Mouse (Mus musculus): Measurements from ENCODE around the gene Islr2. TPM values are rescaled to one million over a fixed set of nuclear protein-coding genes. Genes with fewer than 3 reads are reported as not detected.

The Islr2 gene
- polyA plus RNA-seq, 1 experiment = 28.3 TPM

DNA sequence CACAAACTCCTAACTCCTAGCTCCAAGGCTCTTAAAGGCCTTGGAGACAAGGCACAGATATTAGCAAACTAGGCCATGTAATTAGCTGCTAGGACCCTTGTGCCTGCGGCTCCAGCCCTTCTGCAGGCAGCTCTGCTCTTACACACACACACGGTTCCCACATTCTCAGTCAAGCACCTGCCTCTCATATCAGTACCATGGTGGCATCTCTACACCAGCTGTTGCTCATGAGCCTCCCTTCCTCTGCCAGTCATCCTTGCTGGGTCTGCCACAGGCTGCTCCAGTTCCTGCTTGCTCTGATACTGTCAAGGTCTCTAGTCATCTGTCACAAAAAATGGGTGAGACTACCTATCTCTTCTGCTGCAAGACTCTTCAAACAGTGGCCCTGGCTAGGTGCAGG lies 20.2 kb upstream of the Islr2 start:
- H3K4me3 ChIP-seq (ENCODE audit: insufficient read depth, low read length) = no peak overlapping the region
- H3K4me1 ChIP-seq (ENCODE audit: control insufficient read depth, insufficient read depth, low read length) = no peaks in the 10 kb centered on the region
- no peak for TF ChIP-seq CTCF (IDR thresholded peaks at IDR 0.05; ENCODE audit: extremely low read depth, insufficient read depth, low read length)
- no peak for TF ChIP-seq POLR2A (IDR thresholded peaks at IDR 0.05; ENCODE audit: extremely low read depth, insufficient read depth, low read length)
- no peak overlapping the region for H3K27ac ChIP-seq (ENCODE audit: insufficient read depth, low read length)

DNA sequence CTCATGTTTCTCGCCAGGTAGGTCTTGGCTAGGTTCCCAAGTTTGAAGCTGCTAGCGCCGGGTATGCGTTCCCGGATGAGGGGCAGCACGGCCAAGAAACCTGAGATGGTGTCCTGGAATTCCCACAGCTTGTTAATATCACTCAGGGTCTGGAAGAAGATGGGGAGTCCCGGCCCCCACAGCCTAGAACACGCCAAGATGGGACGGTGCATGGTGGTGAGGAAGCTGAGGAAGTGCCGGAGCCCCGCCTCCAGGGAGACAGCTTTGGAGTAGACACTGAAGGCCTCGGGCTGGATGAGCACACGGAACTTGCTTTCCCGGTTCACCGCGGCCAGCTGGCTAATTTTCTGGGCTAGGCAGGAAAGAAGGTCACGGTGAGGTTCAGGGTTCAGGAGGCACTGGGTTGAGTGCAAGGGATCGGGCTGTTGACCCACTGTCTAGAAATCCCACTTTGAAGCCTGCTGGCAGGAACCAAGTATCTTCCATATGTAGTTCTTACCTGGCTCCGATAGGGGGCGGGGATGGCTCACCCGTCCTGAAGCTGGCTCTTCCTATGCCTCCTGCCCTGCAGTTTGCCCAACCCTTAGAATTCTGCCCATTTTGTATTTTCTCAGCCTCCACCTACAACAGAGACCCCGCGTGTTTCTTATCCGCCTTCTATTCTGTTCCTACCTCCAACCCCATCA lies 16.2 kb upstream of the Islr2 start:
- no peak overlapping the region for H3K4me3 ChIP-seq (ENCODE audit: insufficient read depth, low read length)
- H3K4me1 ChIP-seq (ENCODE audit: control insufficient read depth, insufficient read depth, low read length) = no peaks in the 10 kb centered on the region
- no peak for TF ChIP-seq POLR2A (IDR thresholded peaks at IDR 0.05; ENCODE audit: extremely low read depth, insufficient read depth, low read length)
- TF ChIP-seq CTCF (IDR thresholded peaks at IDR 0.05; ENCODE audit: extremely low read depth, insufficient read depth, low read length) = peak; percentile 57
- no peak overlapping the region for H3K27ac ChIP-seq (ENCODE audit: insufficient read depth, low read length)

DNA sequence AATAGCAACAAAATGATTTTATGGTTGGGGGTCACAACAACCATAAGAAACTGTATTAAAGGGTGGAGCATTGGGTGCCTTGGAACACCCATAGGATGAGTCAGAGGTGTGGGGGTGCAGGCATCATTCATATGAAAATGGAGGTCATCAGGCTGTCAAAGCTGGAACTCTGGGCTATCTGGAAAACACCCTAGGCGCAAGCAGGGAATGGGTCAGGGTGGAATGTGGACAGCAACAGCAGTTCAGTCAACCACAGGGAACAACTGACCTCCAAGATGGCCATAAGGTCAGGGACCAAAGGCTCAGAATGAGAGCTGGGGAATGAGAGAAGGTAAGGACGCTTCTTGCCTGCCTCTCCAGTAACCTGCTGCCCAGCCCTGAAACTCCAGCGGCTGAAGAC lies 14.4 kb upstream of the Islr2 start:
- TF ChIP-seq POLR2A (IDR thresholded peaks at IDR 0.05; ENCODE audit: extremely low read depth, insufficient read depth, low read length) (no peak), CTCF (IDR thresholded peaks at IDR 0.05; ENCODE audit: extremely low read depth, insufficient read depth, low read length) (no peak)
- no peak overlapping the region for H3K27ac ChIP-seq (ENCODE audit: insufficient read depth, low read length)
- no peaks in the 10 kb centered on the region for H3K4me1 ChIP-seq (ENCODE audit: control insufficient read depth, insufficient read depth, low read length)
- H3K4me3 ChIP-seq (ENCODE audit: insufficient read depth, low read length) = no peak overlapping the region

DNA sequence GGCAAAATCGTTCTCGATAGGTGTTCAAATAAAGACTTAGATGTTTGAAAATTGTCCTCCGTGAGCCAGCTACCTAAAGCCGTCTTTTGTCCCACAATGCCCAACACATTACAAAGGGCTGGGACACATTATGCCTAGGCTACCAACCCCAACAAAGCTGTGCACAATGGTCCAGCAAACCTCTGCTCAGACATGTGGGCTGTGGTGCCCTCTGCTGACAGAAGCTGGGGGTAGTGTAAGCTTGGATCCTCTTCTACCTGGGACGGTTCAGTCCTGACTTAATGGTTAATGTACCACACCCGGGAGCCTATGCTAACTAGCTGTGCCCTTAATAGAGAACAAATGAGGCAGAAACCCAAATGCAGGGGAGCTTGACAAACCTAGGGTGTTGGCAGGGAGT lies 12.3 kb upstream of the Islr2 start:
- TF ChIP-seq CTCF (IDR thresholded peaks at IDR 0.05; ENCODE audit: extremely low read depth, insufficient read depth, low read length) = peak; percentile 79
- no peak for TF ChIP-seq POLR2A (IDR thresholded peaks at IDR 0.05; ENCODE audit: extremely low read depth, insufficient read depth, low read length)
- Histone ChIP-seq H3K4me3 (ENCODE audit: insufficient read depth, low read length) (no peak overlapping the region), H3K4me1 (ENCODE audit: control insufficient read depth, insufficient read depth, low read length) (no peaks in the 10 kb centered on the region), H3K27ac (ENCODE audit: insufficient read depth, low read length) (no peak overlapping the region)

DNA sequence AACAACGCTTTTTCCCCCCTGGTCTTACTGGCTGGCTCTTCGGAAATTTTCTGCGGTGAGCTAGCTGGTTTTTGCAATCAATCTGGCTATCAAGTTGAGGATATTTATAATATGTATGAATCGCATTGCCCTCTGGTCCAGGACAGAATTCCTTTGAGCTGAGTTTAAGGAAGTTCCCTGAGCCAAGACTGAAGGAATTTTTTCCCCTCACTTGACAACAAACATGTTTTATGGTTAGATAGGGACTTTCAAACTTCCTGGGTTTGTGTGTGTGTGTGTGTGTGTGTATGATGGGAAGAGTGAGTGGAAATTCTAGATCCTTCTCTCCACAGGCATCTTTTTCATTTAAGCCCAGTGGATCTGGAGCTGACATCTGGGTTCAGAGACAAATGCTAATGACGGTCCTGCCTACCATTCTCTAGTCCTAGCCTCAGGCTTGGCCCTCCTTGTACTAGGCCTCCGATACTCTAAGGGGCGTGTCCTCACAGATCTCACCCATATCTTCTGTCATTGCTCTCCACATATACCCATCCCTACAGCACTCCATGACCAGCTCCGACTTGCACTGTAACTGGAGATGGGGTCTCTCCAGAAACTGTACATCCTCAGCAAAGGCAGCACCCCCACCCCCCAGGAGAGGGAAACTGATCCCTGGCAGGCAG lies 10.5 kb upstream of the Islr2 start:
- TF ChIP-seq CTCF (IDR thresholded peaks at IDR 0.05; ENCODE audit: extremely low read depth, insufficient read depth, low read length) = no peak
- no peak for TF ChIP-seq POLR2A (IDR thresholded peaks at IDR 0.05; ENCODE audit: extremely low read depth, insufficient read depth, low read length)

DNA sequence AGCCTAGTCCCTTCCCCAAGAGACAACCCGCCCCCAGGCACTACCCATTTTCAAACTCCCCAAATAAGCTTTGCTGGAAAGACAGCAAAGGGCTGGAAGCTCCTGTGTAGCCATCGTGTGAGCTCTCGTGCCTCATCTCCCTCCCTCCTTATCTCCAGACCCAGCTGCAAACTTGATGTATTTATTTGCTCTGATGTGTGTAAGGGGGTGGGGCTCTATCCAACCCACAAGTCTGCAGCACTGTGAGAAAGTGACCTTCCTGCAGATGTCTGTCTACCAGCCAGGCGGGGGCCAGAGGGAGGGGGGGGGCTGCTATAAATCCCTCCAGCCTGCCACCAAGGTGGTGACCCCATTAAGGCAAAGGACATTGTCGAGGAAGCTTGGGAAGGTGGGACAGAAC lies 9.7 kb upstream of the Islr2 start:
- Histone ChIP-seq H3K4me1 (ENCODE audit: control insufficient read depth, insufficient read depth, low read length) (0 out of 2 replicates have a peak, but pooled peaks cover 1% of the 10 kb centered on the region), H3K27ac (ENCODE audit: insufficient read depth, low read length) (no peak overlapping the region), H3K4me3 (ENCODE audit: insufficient read depth, low read length) (no peak overlapping the region)
- TF ChIP-seq POLR2A (IDR thresholded peaks at IDR 0.05; ENCODE audit: extremely low read depth, insufficient read depth, low read length) (no peak), CTCF (IDR thresholded peaks at IDR 0.05; ENCODE audit: extremely low read depth, insufficient read depth, low read length) (no peak)

More for the DNA sequence above, 10.5 kb upstream of the Islr2 start:
- no peaks in the 10 kb centered on the region for H3K4me1 ChIP-seq (ENCODE audit: control insufficient read depth, insufficient read depth, low read length)
- H3K27ac ChIP-seq (ENCODE audit: insufficient read depth, low read length) = no peak overlapping the region
- H3K4me3 ChIP-seq (ENCODE audit: insufficient read depth, low read length) = no peak overlapping the region

DNA sequence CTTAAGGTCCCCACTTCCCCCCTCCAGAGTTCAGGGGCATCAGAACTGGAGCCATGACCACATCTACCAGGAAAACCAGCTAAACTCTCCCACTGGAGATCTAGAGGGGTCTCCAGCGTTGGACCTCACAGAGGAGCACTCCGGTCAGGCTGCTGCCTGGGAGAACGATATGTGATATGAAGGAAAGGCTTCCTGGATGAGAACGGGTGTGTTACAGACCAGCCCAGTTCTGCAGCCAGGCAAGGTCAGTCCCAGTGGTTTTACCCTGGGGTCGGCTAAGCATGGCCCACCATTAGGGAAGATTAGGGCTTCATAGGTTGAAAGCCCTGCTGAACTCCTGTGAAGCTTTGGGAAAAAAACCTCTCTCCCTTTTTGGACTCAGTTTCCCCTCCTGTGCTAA lies 9.3 kb upstream of the Islr2 start:
- no peak for TF ChIP-seq CTCF (IDR thresholded peaks at IDR 0.05; ENCODE audit: extremely low read depth, insufficient read depth, low read length)
- no peak for TF ChIP-seq POLR2A (IDR thresholded peaks at IDR 0.05; ENCODE audit: extremely low read depth, insufficient read depth, low read length)
- H3K4me3 ChIP-seq (ENCODE audit: insufficient read depth, low read length) = no peak overlapping the region
- no peak overlapping the region for H3K27ac ChIP-seq (ENCODE audit: insufficient read depth, low read length)

DNA sequence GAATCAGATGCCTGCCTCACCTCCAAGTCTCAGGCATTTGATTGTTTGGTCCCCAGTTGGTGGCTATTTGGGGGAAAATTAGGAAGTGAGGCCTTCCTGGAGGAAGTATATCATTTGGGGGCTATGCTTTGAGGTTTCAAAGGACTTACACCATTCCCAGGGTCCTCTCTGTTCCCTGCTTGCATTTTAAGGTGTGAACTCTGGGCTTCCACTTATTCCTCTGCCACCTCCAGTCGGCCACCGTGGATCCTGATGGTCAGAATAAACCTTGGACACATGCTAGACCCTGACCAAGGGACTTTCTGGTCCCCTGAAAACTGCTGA lies 6.1 kb upstream of the Islr2 start:
- H3K4me1 ChIP-seq (ENCODE audit: control insufficient read depth, insufficient read depth, low read length) = 0 out of 2 replicates have a peak, but pooled peaks cover 1% of the 10 kb centered on the region
- TF ChIP-seq POLR2A (IDR thresholded peaks at IDR 0.05; ENCODE audit: extremely low read depth, insufficient read depth, low read length) (no peak), CTCF (IDR thresholded peaks at IDR 0.05; ENCODE audit: extremely low read depth, insufficient read depth, low read length) (no peak)
- no peak overlapping the region for H3K27ac ChIP-seq (ENCODE audit: insufficient read depth, low read length)
- H3K4me3 ChIP-seq (ENCODE audit: insufficient read depth, low read length) = no peak overlapping the region

More for the DNA sequence above, 9.3 kb upstream of the Islr2 start:
- 0 out of 2 replicates have a peak, but pooled peaks cover 1% of the 10 kb centered on the region for H3K4me1 ChIP-seq (ENCODE audit: control insufficient read depth, insufficient read depth, low read length)

DNA sequence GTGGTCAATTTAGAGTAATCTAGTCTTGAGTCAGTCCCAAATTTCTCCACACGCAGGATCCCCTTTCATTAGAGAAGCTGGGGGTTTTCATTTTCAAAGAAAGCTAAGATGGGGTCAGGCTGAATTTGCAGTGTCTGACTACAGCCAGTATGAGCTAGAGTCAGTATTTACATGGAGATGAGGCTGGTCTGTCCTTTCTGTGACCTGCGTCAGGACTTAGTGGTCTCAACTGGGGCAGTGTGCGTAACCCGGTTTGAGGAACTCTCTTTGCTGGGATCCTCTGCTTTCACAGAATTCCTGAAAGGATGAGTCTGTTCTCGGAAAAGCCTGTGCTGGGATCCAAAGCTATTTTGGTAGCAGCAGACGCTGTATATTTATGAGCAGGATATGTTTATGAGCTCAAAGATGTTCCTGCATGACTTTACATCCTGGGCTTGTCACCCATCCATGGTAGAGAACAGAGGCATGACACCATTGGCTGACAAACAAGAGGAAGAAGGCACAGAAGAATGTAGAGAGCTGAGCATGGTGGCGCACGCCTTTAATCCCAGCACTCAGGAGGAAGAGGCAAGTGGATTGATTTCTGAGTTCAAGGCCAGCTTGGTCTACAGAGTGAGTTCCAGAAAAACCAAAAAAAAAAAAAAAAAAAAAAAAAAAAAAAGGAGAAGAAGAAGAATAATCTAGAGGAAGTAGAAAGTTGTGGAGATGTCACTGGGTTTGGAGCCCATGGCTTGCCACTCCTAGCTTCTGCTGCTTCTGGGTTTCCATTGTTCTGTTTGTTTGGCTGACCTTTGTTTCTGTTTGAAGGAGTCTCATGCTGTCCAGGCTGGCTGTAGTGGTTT lies 5.6 kb upstream of the Islr2 start:
- TF ChIP-seq CTCF (IDR thresholded peaks at IDR 0.05; ENCODE audit: extremely low read depth, insufficient read depth, low read length) (no peak), POLR2A (IDR thresholded peaks at IDR 0.05; ENCODE audit: extremely low read depth, insufficient read depth, low read length) (no peak)
- Histone ChIP-seq H3K27ac (ENCODE audit: insufficient read depth, low read length) (no peak overlapping the region), H3K4me1 (ENCODE audit: control insufficient read depth, insufficient read depth, low read length) (0 out of 2 replicates have a peak, but pooled peaks cover 1% of the 10 kb centered on the region), H3K4me3 (ENCODE audit: insufficient read depth, low read length) (no peak overlapping the region)

All from cortical plate, adult 2 months (tissue).